Mouse (Mus musculus) bone marrow, adult 2 months (tissue): ENCODE results near the gene Gaa.

ENCODE experiments used
- CTCF ChIP-seq: fragments of 200-500 bp; IDR thresholded peaks from 2 replicates; pipeline ENCODE4 v1.5.1; 2011; ENCODE audit warnings: low read length, control low read depth; ENCODE audit not compliant: control insufficient read depth, insufficient read depth
- POLR2A ChIP-seq: fragments of 200-500 bp; IDR thresholded peaks from 2 replicates; pipeline ENCODE4 v1.6.1; 2011; ENCODE audit warnings: low read depth, mild to moderate bottlenecking, control low read depth, low read length, borderline replicate concordance; ENCODE audit not compliant: control insufficient read depth

DNA sequence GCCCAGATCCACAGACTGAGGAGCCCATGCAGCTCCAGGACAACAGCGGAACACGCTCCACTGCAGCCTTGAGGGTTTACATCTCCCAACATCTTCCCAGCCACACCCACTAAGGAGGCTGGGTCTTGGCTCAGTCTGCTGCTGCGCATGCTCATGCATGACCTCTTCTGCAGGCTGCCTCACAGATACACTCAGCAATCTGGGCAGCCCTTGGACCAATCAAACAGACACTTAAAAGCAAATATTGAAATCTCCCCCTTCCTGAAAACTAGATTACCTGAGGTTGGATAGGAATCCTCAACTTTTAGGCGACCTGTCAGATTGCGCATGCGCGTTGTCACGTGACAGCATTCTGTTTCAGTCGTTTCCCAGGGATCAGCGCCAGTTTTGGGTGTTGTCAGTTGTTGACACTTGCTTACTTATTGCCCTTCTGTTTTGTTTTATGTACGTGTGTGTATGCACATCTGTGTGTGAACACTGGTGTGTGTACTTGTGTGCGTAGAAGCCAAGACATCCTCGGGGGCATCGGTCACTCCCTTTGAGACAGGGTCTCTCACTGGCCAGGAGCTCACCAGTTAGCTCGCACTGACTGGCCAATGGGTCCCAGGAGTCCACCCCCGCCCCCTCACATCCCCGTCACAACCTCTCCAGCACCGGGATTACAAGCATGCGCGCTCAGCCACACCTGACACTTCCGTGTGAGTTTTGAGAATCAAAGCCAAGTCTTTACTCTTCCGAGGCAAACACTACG is 8.9 kb upstream of the Gaa start:
- TF ChIP-seq CTCF (no peak), POLR2A (no peak)
